Mouse (Mus musculus) limb, embryonic 15.5 days (tissue): Measurements from ENCODE around the gene Jam3. TPM values are rescaled to one million over a fixed set of nuclear protein-coding genes. Genes with fewer than 3 reads are reported as not detected.

ENCODE experiments used
- ATAC-seq: fragments of 200-750 bp; cut with Nextera tagmentation; 2 replicates; pipeline ENCODE4 v1.8.0; 2017; ENCODE audit warnings: low read depth, moderate TSS enrichment; ENCODE audit not compliant: insufficient number of reproducible peaks, low FRiP score, low TSS enrichment
- H3K27ac ChIP-seq: fragments of 300-500 bp; sonication (generic); 2 replicates; pipeline ENCODE4 v1.5.1; 2015; ENCODE audit warnings: moderate library complexity, mild to moderate bottlenecking, inconsistent platforms
- H3K27me3 ChIP-seq: fragments of 300-500 bp; sonication (generic); 2 replicates; pipeline ENCODE4 v1.6.1; 2015; ENCODE audit warnings: inconsistent platforms
- H3K36me3 ChIP-seq: fragments of 300-500 bp; sonication (generic); 2 replicates; pipeline ENCODE4 v1.6.1; 2015; ENCODE audit warnings: inconsistent platforms
- H3K4me1 ChIP-seq: fragments of 300-500 bp; sonication (generic); 2 replicates; pipeline ENCODE4 v1.6.1; 2015; ENCODE audit warnings: inconsistent platforms
- H3K4me2 ChIP-seq: fragments of 300-500 bp; sonication (generic); 2 replicates; pipeline ENCODE4 v1.6.1; 2015; ENCODE audit warnings: mild to moderate bottlenecking, inconsistent platforms
- H3K4me3 ChIP-seq: fragments of 300-500 bp; sonication (generic); 2 replicates; pipeline ENCODE4 v1.5.1; 2015; ENCODE audit warnings: mild to moderate bottlenecking, inconsistent platforms
- H3K9ac ChIP-seq: fragments of 300-500 bp; sonication (generic); 2 replicates; pipeline ENCODE4 v1.6.1; 2015; ENCODE audit warnings: inconsistent platforms
- H3K9me3 ChIP-seq: fragments of 300-500 bp; sonication (generic); 2 replicates; pipeline ENCODE4 v1.6.1; 2016; ENCODE audit warnings: inconsistent platforms
- WGBS: fragments of 180-500 bp; shearing (Covaris S2); methylation state at CpG from one replicate; pipeline ENCODE4 v1.1.7; 2015; 5-methylcytosine and 5-hydroxymethylcytosine counted together
- polyA plus RNA-seq: library from polyadenylated mRNA; unstranded; fragments of >200 nt; fragmentation: Nextera tagmentation; extraction: Ambion mirVana; gene quantifications from 2 replicates; pipeline ENCODE4 v1.2.1, GENCODE M21; 2015

Gene Jam3
- polyA plus RNA-seq, 1 experiment from 2014 or later, result 96.1 TPM

- Histone ChIP-seq H3K4me3 (no peak overlapping the region), H3K27ac (no peak overlapping the region), H3K36me3 (no peaks in the 10 kb centered on the region), H3K4me2 (no peak overlapping the region), H3K4me1 (peaks cover 2% of the 10 kb centered on the region), H3K9ac (no peak overlapping the region), H3K27me3 (no peaks in the 10 kb centered on the region), H3K9me3 (no peaks in the 10 kb centered on the region)
- ATAC-seq, result no peak
Measured at GRCm38 (mm10) chr9:27185820-27186219, 30.6 kb upstream of the Jam3 start.

- 82% methylated on average over 5 of the region's 5 CpGs for WGBS
- no peaks in the 10 kb centered on the region for H3K4me1 ChIP-seq
- H3K9me3 ChIP-seq, result no peaks in the 10 kb centered on the region
- no peaks in the 10 kb centered on the region for H3K27me3 ChIP-seq
- no peak for ATAC-seq
- H3K9ac ChIP-seq, result no peak overlapping the region
- no peaks in the 10 kb centered on the region for H3K36me3 ChIP-seq
- no peak overlapping the region for H3K4me3 ChIP-seq
- H3K27ac ChIP-seq, result no peak overlapping the region
- H3K4me2 ChIP-seq, result no peak overlapping the region
Measured at GRCm38 (mm10) chr9:27182087-27182486, 26.9 kb upstream of the Jam3 start.

- WGBS, result 45% methylated on average over 3 of the region's 3 CpGs
- Histone ChIP-seq H3K36me3 (no peaks in the 10 kb centered on the region), H3K4me2 (no peak overlapping the region), H3K9me3 (no peaks in the 10 kb centered on the region), H3K27me3 (no peaks in the 10 kb centered on the region), H3K9ac (no peak overlapping the region), H3K27ac (no peak overlapping the region), H3K4me1 (no peaks in the 10 kb centered on the region), H3K4me3 (no peak overlapping the region)
- ATAC-seq, result no peak
Measured at GRCm38 (mm10) chr9:27180492-27180891, 25.3 kb upstream of the Jam3 start.

GRCm38 (mm10) chr9:27178935-27179334 lies 23.7 kb upstream of the Jam3 start:
- no peak overlapping the region for H3K4me3 ChIP-seq
- no peak for ATAC-seq
- H3K27ac ChIP-seq, result no peak overlapping the region
- no peak overlapping the region for H3K9ac ChIP-seq
- H3K36me3 ChIP-seq, result no peaks in the 10 kb centered on the region
- WGBS, result 62% methylated on average over 4 of the region's 4 CpGs
- no peak overlapping the region for H3K4me2 ChIP-seq
- H3K9me3 ChIP-seq, result no peaks in the 10 kb centered on the region
- 0 out of 2 replicates have a peak, but pooled peaks cover 4% of the 10 kb centered on the region for H3K4me1 ChIP-seq
- no peaks in the 10 kb centered on the region for H3K27me3 ChIP-seq

DNA sequence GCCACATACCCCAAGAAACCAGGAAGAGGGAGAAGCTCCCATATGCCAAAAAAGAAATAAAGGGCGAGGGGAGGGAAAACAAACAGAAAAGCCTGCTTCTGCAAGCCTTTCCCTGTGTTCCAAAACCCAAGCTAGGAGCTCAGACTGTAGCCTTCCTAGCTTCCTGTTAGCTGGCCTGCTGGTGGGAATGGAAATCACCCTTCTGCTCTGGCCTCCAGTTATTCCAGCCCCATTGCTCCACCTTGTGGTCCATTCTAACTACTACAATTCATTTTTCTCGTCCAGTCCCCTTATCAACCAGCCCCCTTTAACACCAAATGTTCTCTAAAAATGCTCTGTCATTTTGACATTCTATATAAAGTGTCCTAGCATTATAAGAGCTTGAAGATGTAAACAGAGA lies 20.9 kb upstream of the Jam3 start:
- no peak overlapping the region for H3K9ac ChIP-seq
- no peak for ATAC-seq
- H3K27ac ChIP-seq, result no peak overlapping the region
- no peaks in the 10 kb centered on the region for H3K27me3 ChIP-seq
- H3K4me1 ChIP-seq, result 0 out of 2 replicates have a peak, but pooled peaks cover 5% of the 10 kb centered on the region
- no peak overlapping the region for H3K4me2 ChIP-seq
- WGBS, result 3% methylated on average over 2 of the region's 2 CpGs
- no peaks in the 10 kb centered on the region for H3K36me3 ChIP-seq
- H3K4me3 ChIP-seq, result no peak overlapping the region
- no peaks in the 10 kb centered on the region for H3K9me3 ChIP-seq

GRCm38 (mm10) chr9:27175682-27176081 lies 20.5 kb upstream of the Jam3 start:
- no peak overlapping the region for H3K4me2 ChIP-seq
- H3K4me1 ChIP-seq, result 0 out of 2 replicates have a peak, but pooled peaks cover 5% of the 10 kb centered on the region
- H3K9ac ChIP-seq, result no peak overlapping the region
- ATAC-seq, result no peak
- H3K36me3 ChIP-seq, result no peaks in the 10 kb centered on the region
- H3K9me3 ChIP-seq, result no peaks in the 10 kb centered on the region
- H3K27me3 ChIP-seq, result no peaks in the 10 kb centered on the region
- 83% methylated on average over 6 of the region's 6 CpGs for WGBS
- H3K4me3 ChIP-seq, result no peak overlapping the region
- no peak overlapping the region for H3K27ac ChIP-seq

DNA sequence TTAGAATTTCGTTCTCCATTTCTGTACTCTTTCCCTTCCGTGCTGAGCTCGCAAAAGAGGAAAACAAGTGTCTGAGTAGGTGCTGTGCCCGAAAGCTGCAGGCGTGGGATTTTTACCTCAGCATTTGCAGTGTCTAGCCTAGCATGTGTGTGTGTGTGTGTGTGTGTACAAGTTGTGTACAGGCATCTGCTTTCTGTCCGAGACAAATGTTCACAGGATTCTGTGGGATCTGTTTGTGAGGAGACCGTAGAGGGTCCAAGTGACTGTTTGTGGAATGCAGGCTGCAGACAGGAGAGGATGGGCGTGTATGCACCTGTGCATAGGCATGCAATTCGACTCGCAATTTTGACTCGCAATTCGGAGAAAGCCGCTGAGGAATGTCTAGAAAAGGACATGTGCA lies 20.0 kb upstream of the Jam3 start:
- H3K27me3 ChIP-seq, result no peaks in the 10 kb centered on the region
- H3K9ac ChIP-seq, result no peak overlapping the region
- no peak overlapping the region for H3K27ac ChIP-seq
- H3K4me3 ChIP-seq, result no peak overlapping the region
- no peaks in the 10 kb centered on the region for H3K9me3 ChIP-seq
- 51% methylated on average over 13 of the region's 13 CpGs for WGBS
- no peaks in the 10 kb centered on the region for H3K36me3 ChIP-seq
- 0 out of 2 replicates have a peak, but pooled peaks cover 5% of the 10 kb centered on the region for H3K4me1 ChIP-seq
- H3K4me2 ChIP-seq, result no peak overlapping the region
- ATAC-seq, result no peak

DNA sequence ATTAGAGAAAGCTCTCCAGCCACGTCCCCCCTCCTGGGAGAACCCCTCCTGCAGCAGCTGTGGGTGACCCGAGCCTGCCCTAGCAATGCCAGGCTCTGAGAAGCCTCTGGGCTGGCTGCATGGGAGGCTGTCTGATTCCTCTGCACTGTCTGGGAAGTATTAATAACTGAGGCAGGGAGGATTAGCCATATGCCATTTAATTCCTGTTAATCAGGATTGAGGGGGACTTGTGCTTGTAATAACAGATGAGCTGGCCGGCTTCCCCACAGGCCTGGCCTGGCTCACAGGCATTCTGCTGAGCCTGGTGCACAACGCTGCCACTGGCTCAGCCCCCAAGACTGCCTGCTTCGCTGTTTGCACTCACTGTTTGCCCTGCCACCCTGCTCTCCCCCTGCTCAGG lies 18.9 kb upstream of the Jam3 start:
- H3K9ac ChIP-seq, result no peak overlapping the region
- H3K4me1 ChIP-seq, result 0 out of 2 replicates have a peak, but pooled peaks cover 5% of the 10 kb centered on the region
- 34% methylated on average over 5 of the region's 5 CpGs for WGBS
- no peaks in the 10 kb centered on the region for H3K9me3 ChIP-seq
- ATAC-seq, result peak; percentile 84
- no peaks in the 10 kb centered on the region for H3K27me3 ChIP-seq
- H3K36me3 ChIP-seq, result no peaks in the 10 kb centered on the region
- H3K4me2 ChIP-seq, result no peak overlapping the region
- H3K4me3 ChIP-seq, result no peak overlapping the region
- H3K27ac ChIP-seq, result no peak overlapping the region

DNA sequence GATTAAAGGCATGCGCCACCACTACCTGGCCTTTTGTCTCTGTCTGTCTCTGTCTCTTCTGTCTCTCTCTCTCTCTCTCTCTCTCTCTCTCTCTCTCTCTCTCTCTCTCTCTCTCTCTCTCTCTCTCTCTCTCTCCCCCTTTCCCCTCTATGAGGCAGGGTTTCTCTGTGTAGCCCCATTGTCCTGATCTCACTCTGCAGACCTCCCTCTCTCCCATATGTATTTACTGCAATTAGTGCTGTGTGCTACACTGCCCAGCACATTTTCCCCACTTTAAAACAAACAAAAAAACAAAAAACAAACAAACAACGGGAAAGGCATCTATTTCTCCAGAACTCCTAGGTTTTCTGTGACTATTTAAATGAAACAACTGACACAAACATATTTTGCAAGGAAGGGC lies 18.4 kb upstream of the Jam3 start:
- WGBS, result 83% methylated on average over 2 of the region's 2 CpGs
- no peak overlapping the region for H3K27ac ChIP-seq
- no peak overlapping the region for H3K4me3 ChIP-seq
- 0 out of 2 replicates have a peak, but pooled peaks cover 5% of the 10 kb centered on the region for H3K4me1 ChIP-seq
- H3K9me3 ChIP-seq, result no peaks in the 10 kb centered on the region
- H3K4me2 ChIP-seq, result no peak overlapping the region
- no peak for ATAC-seq
- no peaks in the 10 kb centered on the region for H3K27me3 ChIP-seq
- no peak overlapping the region for H3K9ac ChIP-seq
- no peaks in the 10 kb centered on the region for H3K36me3 ChIP-seq

- Histone ChIP-seq H3K4me2 (no peak overlapping the region), H3K4me1 (0 out of 2 replicates have a peak, but pooled peaks cover 5% of the 10 kb centered on the region), H3K27me3 (no peaks in the 10 kb centered on the region), H3K36me3 (no peaks in the 10 kb centered on the region), H3K27ac (no peak overlapping the region), H3K9ac (no peak overlapping the region), H3K4me3 (no peak overlapping the region), H3K9me3 (no peaks in the 10 kb centered on the region)
- 67% methylated on average over 6 of the region's 6 CpGs for WGBS
- no peak for ATAC-seq
Measured at GRCm38 (mm10) chr9:27172839-27173238, 17.6 kb upstream of the Jam3 start.

GRCm38 (mm10) chr9:27170726-27171125 lies 15.5 kb upstream of the Jam3 start:
- Histone ChIP-seq H3K36me3 (no peaks in the 10 kb centered on the region), H3K4me2 (no peak overlapping the region), H3K4me3 (no peak overlapping the region), H3K9ac (no peak overlapping the region), H3K4me1 (0 out of 2 replicates have a peak, but pooled peaks cover 5% of the 10 kb centered on the region), H3K27ac (no peak overlapping the region), H3K9me3 (no peaks in the 10 kb centered on the region), H3K27me3 (no peaks in the 10 kb centered on the region)
- 75% methylated on average over 3 of the region's 3 CpGs for WGBS
- no peak for ATAC-seq

DNA sequence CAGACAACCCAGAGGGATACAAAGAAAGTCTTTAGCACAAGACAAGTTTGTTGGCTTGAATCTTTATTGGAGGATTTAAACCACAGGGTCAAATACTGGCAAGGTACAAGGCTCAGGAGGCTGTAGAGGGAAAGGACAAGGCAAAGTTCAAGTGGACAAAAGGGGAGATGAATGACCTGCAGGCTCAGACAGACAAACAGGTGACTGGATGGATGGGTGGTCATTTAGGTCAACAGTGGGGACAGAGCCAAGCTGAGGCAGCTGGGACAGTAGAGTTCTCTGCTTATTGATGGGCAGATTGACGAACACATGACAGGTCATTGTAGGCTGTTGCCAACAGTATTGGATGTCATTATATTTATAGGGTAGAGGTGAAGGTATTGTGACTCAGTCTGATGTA lies 11.8 kb upstream of the Jam3 start:
- Histone ChIP-seq H3K4me1 (no peaks in the 10 kb centered on the region), H3K27me3 (no peaks in the 10 kb centered on the region), H3K27ac (no peak overlapping the region), H3K4me2 (no peak overlapping the region), H3K9ac (no peak overlapping the region), H3K36me3 (no peaks in the 10 kb centered on the region), H3K4me3 (no peak overlapping the region), H3K9me3 (no peaks in the 10 kb centered on the region)
- ATAC-seq, result no peak
- 97% methylated on average over 1 of the region's 1 CpGs for WGBS

DNA sequence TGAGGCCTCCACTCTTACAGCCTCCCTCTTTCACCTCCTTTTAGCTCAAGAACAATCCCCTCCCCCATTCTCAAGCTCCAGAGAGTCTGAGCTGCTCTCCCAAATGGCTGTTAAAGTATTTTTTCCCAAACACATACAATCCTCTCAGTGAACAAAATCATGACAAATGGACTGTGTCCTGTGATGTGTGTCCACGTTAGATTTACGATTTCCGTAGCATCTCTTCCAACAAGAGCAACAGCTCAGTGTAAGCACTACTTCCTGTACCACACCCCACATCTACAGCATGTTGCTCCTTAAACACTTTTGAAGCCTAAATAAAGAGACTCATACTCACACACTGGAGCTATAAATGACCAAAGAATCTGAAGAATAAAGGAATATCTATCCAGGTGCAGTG lies 10.4 kb upstream of the Jam3 start:
- Histone ChIP-seq H3K27ac (no peak overlapping the region), H3K9ac (no peak overlapping the region), H3K4me2 (no peak overlapping the region), H3K4me1 (no peaks in the 10 kb centered on the region), H3K36me3 (no peaks in the 10 kb centered on the region), H3K27me3 (no peaks in the 10 kb centered on the region), H3K4me3 (no peak overlapping the region), H3K9me3 (no peaks in the 10 kb centered on the region)
- 81% methylated on average over 3 of the region's 3 CpGs for WGBS
- no peak for ATAC-seq
